Mouse (Mus musculus) heart, adult 2 months (tissue): ENCODE data around the gene Gm11084. TPM values are rescaled to one million over a fixed set of nuclear protein-coding genes. Genes with fewer than 3 reads are reported as not detected.

Experiments
- DNase-seq, 2 experiments: peaks; one replicate each; pipeline ENCODE4 v3.0.0; 2021
- H3K27ac ChIP-seq: fragments of 200-600 bp; 2 replicates; pipeline ENCODE4 v1.8.1; 2022
- H3K27me3 ChIP-seq: fragments of 200-500 bp; 2 replicates; pipeline ENCODE4 v1.6.1; 2012; ENCODE audit warnings: mild to moderate bottlenecking, low read length, inconsistent platforms, mixed read lengths; ENCODE audit not compliant: control insufficient read depth, insufficient read depth
- H3K36me3 ChIP-seq: fragments of 200-500 bp; 2 replicates; pipeline ENCODE4 v1.6.1; 2012; ENCODE audit warnings: low read length, inconsistent platforms; ENCODE audit not compliant: control insufficient read depth, insufficient read depth
- H3K4me1 ChIP-seq: fragments of 200-500 bp; 2 replicates; pipeline ENCODE4 v1.6.1; 2011; ENCODE audit warnings: low read length; ENCODE audit not compliant: control insufficient read depth, insufficient read depth
- H3K4me3 ChIP-seq: fragments of 200-600 bp; 2 replicates; pipeline ENCODE4 v1.8.1; 2022
- H3K79me2 ChIP-seq: fragments of 200-500 bp; replicated peaks from 2 replicates; pipeline ENCODE4 v1.6.1; 2012; ENCODE audit warnings: mild to moderate bottlenecking, inconsistent platforms, low read length, moderate library complexity, mixed read lengths; ENCODE audit not compliant: control insufficient read depth, insufficient read depth
- H3K9ac ChIP-seq: fragments of 200-500 bp; 2 replicates; pipeline ENCODE4 v1.6.1; 2012; ENCODE audit warnings: low read depth, mild to moderate bottlenecking, control low read depth, inconsistent platforms, low read length, mixed read lengths
- CTCF ChIP-seq: fragments of 200-600 bp; IDR thresholded peaks from 2 replicates; pipeline ENCODE4 v1.8.1; 2022; ENCODE audit warnings: antibody characterized with exemption, mild to moderate bottlenecking, moderate library complexity
- EP300 ChIP-seq: fragments of 200-500 bp; IDR thresholded peaks from 2 replicates; pipeline ENCODE4 v1.6.1; 2011; ENCODE audit warnings: low read depth, low read length, control low read depth; ENCODE audit not compliant: insufficient read depth
- POLR2A ChIP-seq: fragments of 200-500 bp; IDR thresholded peaks from 2 replicates; pipeline ENCODE4 v1.6.1; 2011; ENCODE audit warnings: mild to moderate bottlenecking, low read depth, low read length, control low read depth; ENCODE audit not compliant: insufficient read depth
- WGBS: fragments of 180-500 bp; shearing (Covaris S2); methylation state at CpG from one replicate; pipeline ENCODE4 v1.1.7; 2018; 5-methylcytosine and 5-hydroxymethylcytosine counted together
- intact Hi-C: fragments of 180-260 bp; cut with DNase I; formaldehyde crosslinking; loops from one replicate; pipeline ENCODE4 v1.15.1; 2025
- polyA plus RNA-seq: library from polyadenylated mRNA; depleted of rRNA; stranded (reverse); fragments of >200 nt; gene quantifications from 2 replicates; pipeline ENCODE4 v1.2.3, GENCODE M21; 2012
- total RNA-seq, 2 experiments: library from RNA; stranded (reverse); gene quantifications; 2 replicates each; pipeline ENCODE4 v1.2.3; 2021

The Gm11084 gene
- total and polyA plus RNA-seq, 3 experiments, result not detected

- under 1% methylated on average over 64 of the region's 64 CpGs for WGBS
- no peaks in the 10 kb centered on the region for H3K27me3 ChIP-seq
- TF ChIP-seq POLR2A (peak; percentile 92), EP300 (0 out of 2 replicates have a peak, but pooled peaks have one; percentile 20), CTCF (no peak)
- H3K4me1 ChIP-seq, result peaks cover 10% of the 10 kb centered on the region
- peak within 1 kb of the TSS; percentile 98 for H3K4me3 ChIP-seq
- peak within 1 kb of the TSS; percentile 100 for H3K9ac ChIP-seq
- peak within 1 kb of the TSS; percentile 100 for H3K27ac ChIP-seq
- intact Hi-C loops, result loop anchor here (2.0 kb wide), 1 partner anchor 22 kb away; no protein-coding TSS in a partner anchor
- peak; percentile 97 to 98 for DNase-seq
- H3K79me2 ChIP-seq, result peaks cover 3% of the 10 kb centered on the region; the same call in 1 of the 2 replicates
- peaks cover 19% of the 10 kb centered on the region for H3K36me3 ChIP-seq
Measured at GRCm38 (mm10) chr2:72980337-72981074, 6.0 kb downstream of the Gm11084 start, which contains the start of gene Sp3. Sp3 (minus strand) TSS chr2:72980446.

- TF ChIP-seq CTCF (no peak), EP300 (0 out of 2 replicates have a peak, but pooled peaks have one; percentile 13)
- Histone ChIP-seq H3K79me2 (peaks cover 3% of the 10 kb centered on the region; the same call in 1 of the 2 replicates), H3K27ac (peak overlapping the region; percentile 100), H3K27me3 (no peaks in the 10 kb centered on the region), H3K36me3 (peaks cover 23% of the 10 kb centered on the region), H3K4me3 (peak overlapping the region; percentile 98), H3K9ac (peak overlapping the region; percentile 100), H3K4me1 (peaks cover 9% of the 10 kb centered on the region)
- peak; percentile 87 to 91 for DNase-seq
- intact Hi-C loops, result loop anchor here (2.0 to 10.0 kb wide), 4 partner anchors 23 to 295 kb away; partner anchors contain the start of gene Sp9
- 2% methylated on average over 33 of the region's 54 CpGs for WGBS
Measured at GRCm38 (mm10) chr2:72979659-72980071, 6.9 kb downstream of the Gm11084 start.

GRCm38 (mm10) chr2:72978901-72979658 is 7.4 kb downstream of the Gm11084 start:
- intact Hi-C loops, result loop anchor here (2.0 to 10.0 kb wide), 3 partner anchors 37 to 296 kb away; partner anchors contain the start of gene Sp9
- peak overlapping the region; percentile 58 for H3K4me3 ChIP-seq
- peaks cover 3% of the 10 kb centered on the region; the same call in 1 of the 2 replicates for H3K79me2 ChIP-seq
- H3K4me1 ChIP-seq, result peaks cover 8% of the 10 kb centered on the region
- TF ChIP-seq EP300, result 0 out of 2 replicates have a peak, but pooled peaks have one; percentile 36
- peak; percentile 75 for TF ChIP-seq POLR2A
- no peak for TF ChIP-seq CTCF
- peak overlapping the region; percentile 100 for H3K27ac ChIP-seq
- under 1% methylated on average over 57 of the region's 107 CpGs for WGBS
- H3K9ac ChIP-seq, result peak overlapping the region; percentile 100
- no peaks in the 10 kb centered on the region for H3K27me3 ChIP-seq
- peaks cover 25% of the 10 kb centered on the region for H3K36me3 ChIP-seq
- DNase-seq, result peak; percentile 91 to 95

GRCm38 (mm10) chr2:72978473-72978872 is 8.0 kb downstream of the Gm11084 start:
- intact Hi-C loops, result loop anchor here (2.0 to 10.0 kb wide), 3 partner anchors 36 to 296 kb away; partner anchors contain the start of gene Sp9
- under 1% methylated on average over 34 of the region's 38 CpGs for WGBS
- Histone ChIP-seq H3K4me3 (peak overlapping the region; percentile 58), H3K36me3 (peaks cover 29% of the 10 kb centered on the region), H3K79me2 (peaks cover 3% of the 10 kb centered on the region; the same call in 1 of the 2 replicates), H3K27ac (peak overlapping the region; percentile 100), H3K9ac (peak overlapping the region; percentile 100), H3K27me3 (no peaks in the 10 kb centered on the region), H3K4me1 (peaks cover 8% of the 10 kb centered on the region)
- TF ChIP-seq CTCF, result peak; percentile 69
- no peak for TF ChIP-seq EP300
- TF ChIP-seq POLR2A, result no peak
- DNase-seq, result no peak

- Histone ChIP-seq H3K36me3 (peaks cover 29% of the 10 kb centered on the region), H3K27ac (peak overlapping the region; percentile 100), H3K79me2 (peaks cover 3% of the 10 kb centered on the region; the same call in 1 of the 2 replicates), H3K4me1 (peaks cover 7% of the 10 kb centered on the region), H3K27me3 (no peaks in the 10 kb centered on the region), H3K4me3 (peak overlapping the region; percentile 58), H3K9ac (no peak overlapping the region; the same call in 1 of the 2 replicates)
- intact Hi-C loops, result loop anchor here (5.0 to 10.0 kb wide), 2 partner anchors 35 to 298 kb away; partner anchors contain the start of gene Sp9
- DNase-seq, result no peak
- TF ChIP-seq POLR2A (no peak), EP300 (no peak), CTCF (no peak)
- 15% methylated on average over 1 of the region's 1 CpGs for WGBS
Measured at GRCm38 (mm10) chr2:72977272-72977671, 9.2 kb downstream of the Gm11084 start.
